7 mouse cellular contexts compared by ENCODE assay signal in the genomic region with DNA sequence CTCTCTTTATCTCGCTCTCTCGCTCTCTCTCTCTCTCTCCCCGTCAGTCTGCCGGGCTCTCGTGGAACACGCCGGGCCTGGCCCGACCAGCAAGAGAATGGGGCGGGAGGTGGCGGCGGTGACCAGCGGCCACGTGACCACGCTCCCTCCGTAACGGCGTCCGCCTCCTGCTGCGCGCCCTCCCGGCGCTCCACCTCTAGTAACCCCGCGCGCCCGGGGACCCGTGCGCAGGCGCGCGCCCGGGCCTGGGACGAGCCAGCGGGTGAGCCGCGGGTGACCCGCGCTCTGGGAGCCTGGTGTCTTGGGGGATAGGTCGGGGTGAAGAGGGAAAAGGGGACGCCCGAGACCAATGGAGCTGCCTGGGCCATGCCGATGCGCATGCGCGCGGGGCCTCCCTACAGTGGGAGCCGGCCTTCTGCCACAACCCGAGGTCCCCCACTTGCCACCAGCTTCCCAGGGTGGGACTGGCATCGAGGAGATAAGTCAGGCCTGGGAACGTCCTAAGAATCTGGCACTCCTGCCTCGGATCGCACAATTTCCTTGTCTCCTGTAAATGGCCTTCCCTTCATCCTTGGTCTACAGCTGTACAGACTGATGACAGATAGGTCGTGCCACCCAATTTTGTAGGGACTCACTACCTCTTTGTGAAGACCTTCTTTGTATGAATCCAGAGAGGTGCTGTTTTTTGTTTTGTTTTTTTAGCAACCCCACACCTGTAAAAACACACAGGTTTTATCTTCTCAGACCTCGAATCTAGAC. TPM values are rescaled to one million over a fixed set of nuclear protein-coding genes. Genes with fewer than 3 reads are reported as not detected.
DNase-seq lines count a peak whose midpoint lies in the region; ATAC-seq lines count a peak whose summit lies in the region.

A gene (minus strand): TSS at position 158 of the 759 bp plus-strand sequence.

- H3K4me3 ChIP-seq in intestine, embryonic 15.5 days (replicated peaks) = peak within 1 kb of the TSS; percentile 77
- H3K4me3 ChIP-seq in midbrain, embryonic 10.5 days = peak within 1 kb of the TSS; percentile 87

- 0 out of 2 replicates have a peak, but pooled peaks cover 5% of the 10 kb centered on the region for H3K4me1 ChIP-seq in intestine, embryonic 15.5 days (replicated peaks)
- peaks cover 12% of the 10 kb centered on the region for H3K4me1 ChIP-seq in midbrain, embryonic 10.5 days

- ATAC-seq in intestine, embryonic 15.5 days = peak; percentile 99

- intact Hi-C loops in gastrocnemius, postnatal 36 days (cut with DNase I) = loop anchor here (5.0 kb wide), 1 partner anchor 77 kb away; no protein-coding TSS in a partner anchor
- intact Hi-C loops in left cerebral cortex, postnatal 25 days (cut with DNase I) = loop anchor here (5.0 kb wide), 1 partner anchor 67 kb away; no protein-coding TSS in a partner anchor

- peak within 1 kb of the TSS; percentile 74 for H3K4me2 ChIP-seq in intestine, embryonic 15.5 days (replicated peaks)

- peak within 1 kb of the TSS; percentile 96 for H3K9ac ChIP-seq in intestine, embryonic 15.5 days

- WGBS in intestine, embryonic 15.5 days = 2% methylated on average over 54 of the region's 54 CpGs
- WGBS in midbrain, embryonic 10.5 days = 2% methylated on average over 54 of the region's 54 CpGs

- H3K9me3 ChIP-seq in intestine, embryonic 15.5 days = no peaks in the 10 kb centered on the region
- H3K9me3 ChIP-seq in midbrain, embryonic 10.5 days (replicated peaks) = no peaks in the 10 kb centered on the region

- no peaks in the 10 kb centered on the region for H3K27me3 ChIP-seq in intestine, embryonic 15.5 days (replicated peaks)
- no peaks in the 10 kb centered on the region for H3K27me3 ChIP-seq in midbrain, embryonic 10.5 days (ENCODE audit: low read depth, poor library complexity, severe bottlenecking)

- peak within 1 kb of the TSS; percentile 99 for H3K27ac ChIP-seq in intestine, embryonic 15.5 days
- H3K27ac ChIP-seq in midbrain, embryonic 10.5 days (replicated peaks) = peak within 1 kb of the TSS; percentile 99

- peak; percentile 97 for DNase-seq in adrenal gland, adult 2 months
- DNase-seq in embryo, embryonic 11.5 days (ENCODE audit: low read depth, low spot score) = peak; percentile 78
- peak; percentile 86 to 91 for DNase-seq in gastrocnemius, postnatal 36 days
- DNase-seq in left cerebral cortex, postnatal 25 days (ENCODE audit: low spot score in 2 of 2) = peak; percentile 94 to 95
- peak; percentile 93 for DNase-seq in midbrain, embryonic 10.5 days (ENCODE audit: low spot score)
- peak; percentile 83 for DNase-seq in right cerebral cortex, postnatal 4 days

- H3K36me3 ChIP-seq in intestine, embryonic 15.5 days = no peaks in the 10 kb centered on the region
- no peaks in the 10 kb centered on the region for H3K36me3 ChIP-seq in midbrain, embryonic 10.5 days

RNA-seq across cellular contexts. Expression of the gene that starts here (rescaled TPM):
- total RNA-seq in adrenal gland, adult 2 months (2021) = 10 to 100 TPM; 20.5 to 22.2 TPM
- polyA plus RNA-seq in adrenal gland, adult 2 months (2012; rRNA removed) = 9.3 and 10.8 TPM in 2 replicates
- total RNA-seq in gastrocnemius, postnatal 36 days (2021) = 1 to 10 TPM; 6.7 to 7.4 TPM
- 10.5 and 11.3 TPM in 2 replicates for polyA plus RNA-seq in intestine, embryonic 15.5 days (2015; fragmentation: Nextera tagmentation; extraction: Ambion mirVana)
- 10 to 100 TPM; 25.4 to 26.4 TPM for total RNA-seq in left cerebral cortex, postnatal 25 days (2021)
- polyA plus RNA-seq in midbrain, embryonic 10.5 days (2016; fragmentation: Nextera tagmentation; extraction: Ambion mirVana) = 10.8 and 12.3 TPM in 2 replicates

Comparison
In these comparisons a context has a peak if more than half of its experiments do, and no peak if none do; other contexts are left out.
1. Peak in every context shown above with its lines: DNase-seq, ATAC-seq, H3K4me3 ChIP-seq and H3K27ac ChIP-seq.